Mouse (Mus musculus): ENCODE measurements around the gene Poln. TPM values are rescaled to one million over a fixed set of nuclear protein-coding genes. Genes with fewer than 3 reads are reported as not detected.

Poln gene
- polyA plus RNA-seq (2012; rRNA removed) = 0.92 TPM in 1 of 2 replicates, not detected in the other

DNA sequence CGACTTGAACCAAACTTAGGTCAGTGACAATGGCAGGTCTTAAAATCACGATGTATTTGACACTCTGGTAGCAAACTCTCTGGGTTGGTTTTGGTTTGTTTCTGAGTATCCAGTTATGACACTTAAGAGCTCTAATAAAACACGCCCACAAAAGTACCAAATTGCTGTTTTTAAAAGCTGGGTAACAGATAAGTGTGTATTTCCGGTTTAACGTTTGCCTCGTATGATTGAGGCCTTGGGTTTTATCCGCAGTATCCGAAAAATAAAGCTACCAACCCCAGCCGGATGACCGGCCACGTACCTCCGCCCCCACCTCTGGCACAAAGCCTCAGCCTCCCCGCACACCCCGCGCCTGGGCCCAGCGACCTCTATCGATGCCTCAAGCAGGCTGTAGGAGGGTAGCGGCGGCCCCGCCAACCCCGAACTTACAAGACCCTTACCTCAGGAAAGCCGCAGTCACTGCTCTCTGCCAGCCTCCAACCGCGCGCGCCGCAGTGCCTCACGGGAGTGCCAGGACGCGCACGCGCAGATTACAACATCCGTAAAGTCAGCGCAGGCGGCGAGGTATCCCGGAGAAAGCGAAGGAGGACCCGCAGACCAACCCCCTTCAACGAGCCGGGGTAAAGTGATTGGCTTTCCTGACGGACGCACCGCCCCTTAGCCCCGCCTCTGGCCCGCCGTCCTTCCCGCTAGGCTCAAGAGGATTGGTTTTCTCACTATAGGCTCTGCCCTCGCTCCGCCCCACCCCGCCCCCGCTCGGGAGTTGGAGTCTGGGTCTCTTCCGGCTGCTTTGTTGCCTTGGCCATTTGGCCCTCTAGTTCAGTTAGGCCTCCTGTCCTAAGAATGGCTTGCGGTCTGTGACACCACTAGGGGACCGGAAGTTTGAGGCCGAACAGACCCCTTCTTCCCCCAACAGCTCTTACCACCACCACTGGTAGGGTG is at the start of gene Poln, which contains the start of gene Haus3:
Gene Poln, minus strand, starts transcription at position 499 of the 942 bp plus-strand sequence.
Gene Haus3, minus strand, starts transcription at position 578 of the 942 bp plus-strand sequence.

DNA sequence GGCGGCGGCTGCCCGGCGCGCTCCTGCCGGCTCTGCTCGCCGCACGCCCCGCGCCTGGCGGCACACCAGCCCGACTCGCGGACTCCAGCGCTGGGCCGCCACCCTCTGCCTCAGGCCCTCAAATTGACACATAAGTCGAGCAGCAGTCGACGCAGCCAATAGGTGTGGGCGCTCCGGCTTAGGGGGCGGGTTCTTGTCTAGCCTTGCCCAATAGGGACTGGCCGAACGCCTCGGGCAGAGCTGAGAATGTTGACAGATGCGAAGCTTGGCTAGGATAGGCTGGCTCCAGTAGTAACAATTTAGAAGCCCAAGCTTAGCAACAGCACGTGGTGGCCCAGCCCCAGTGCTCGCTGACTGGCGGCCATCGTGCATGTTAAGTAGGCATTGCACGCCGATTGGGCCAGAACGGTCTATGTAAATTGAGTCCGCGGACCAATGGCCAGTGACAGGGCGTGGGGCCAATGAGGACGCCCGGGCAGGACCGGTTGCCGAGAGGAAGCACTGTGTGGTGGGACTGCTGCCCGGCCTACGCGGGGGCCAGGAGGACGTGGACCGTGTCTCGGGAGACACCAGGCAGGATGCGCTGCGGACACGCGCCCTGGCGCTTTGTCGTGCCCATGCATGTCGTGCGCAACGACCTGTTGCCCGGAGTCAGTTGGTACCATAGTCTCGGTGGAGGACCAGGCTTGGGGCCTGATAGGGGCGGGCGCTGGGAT is 18.5 kb upstream of the Poln start, which contains the start of gene Mxd4:
Gene Mxd4, minus strand, starts transcription at position 120 of the 716 bp plus-strand sequence.

DNA sequence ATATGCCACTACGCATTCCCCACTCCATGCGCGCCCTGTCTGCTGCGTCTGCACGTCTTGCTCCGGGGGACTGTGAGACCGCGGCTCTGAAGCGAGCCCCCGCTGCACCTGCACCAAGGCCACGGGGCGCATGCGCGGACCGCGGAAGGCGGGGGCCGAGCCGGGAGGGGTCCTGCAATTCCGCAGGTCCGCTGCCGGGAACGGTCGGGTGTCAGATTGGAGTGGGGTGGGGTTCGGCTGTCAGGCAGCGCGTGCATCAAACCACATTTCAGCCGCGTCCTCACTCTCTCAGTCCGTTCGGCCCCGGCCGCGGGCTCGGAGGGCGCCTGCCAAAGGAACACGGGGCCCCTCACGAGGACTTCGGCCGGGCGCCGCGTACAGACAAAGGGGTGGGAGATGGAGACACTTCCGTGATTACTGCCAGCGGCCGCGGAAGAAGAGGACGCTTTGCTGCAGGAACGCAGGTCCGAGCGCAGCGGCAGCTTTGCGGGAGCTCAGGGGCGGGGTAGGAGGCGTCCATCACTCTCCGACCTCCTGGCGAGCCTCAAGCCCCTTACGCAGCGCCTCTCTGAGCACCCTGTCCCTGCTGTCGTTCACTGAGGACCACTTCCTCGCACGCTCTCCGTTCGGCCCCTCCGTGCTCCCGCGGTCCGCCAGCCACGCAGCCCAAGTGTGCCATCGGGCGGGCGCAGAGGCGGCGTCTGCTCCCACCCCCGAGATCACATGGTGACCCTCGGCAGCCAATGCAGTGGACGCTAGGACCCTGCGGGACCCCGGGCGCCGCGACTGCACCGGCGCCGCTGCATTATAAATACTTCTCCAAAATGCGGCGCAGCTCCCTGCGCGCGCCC is 173.2 kb downstream of the Poln start, which contains the start of gene Nat8l:
Gene Nat8l, plus strand, starts transcription at position 142 of the 851 bp plus-strand sequence.

DNA sequence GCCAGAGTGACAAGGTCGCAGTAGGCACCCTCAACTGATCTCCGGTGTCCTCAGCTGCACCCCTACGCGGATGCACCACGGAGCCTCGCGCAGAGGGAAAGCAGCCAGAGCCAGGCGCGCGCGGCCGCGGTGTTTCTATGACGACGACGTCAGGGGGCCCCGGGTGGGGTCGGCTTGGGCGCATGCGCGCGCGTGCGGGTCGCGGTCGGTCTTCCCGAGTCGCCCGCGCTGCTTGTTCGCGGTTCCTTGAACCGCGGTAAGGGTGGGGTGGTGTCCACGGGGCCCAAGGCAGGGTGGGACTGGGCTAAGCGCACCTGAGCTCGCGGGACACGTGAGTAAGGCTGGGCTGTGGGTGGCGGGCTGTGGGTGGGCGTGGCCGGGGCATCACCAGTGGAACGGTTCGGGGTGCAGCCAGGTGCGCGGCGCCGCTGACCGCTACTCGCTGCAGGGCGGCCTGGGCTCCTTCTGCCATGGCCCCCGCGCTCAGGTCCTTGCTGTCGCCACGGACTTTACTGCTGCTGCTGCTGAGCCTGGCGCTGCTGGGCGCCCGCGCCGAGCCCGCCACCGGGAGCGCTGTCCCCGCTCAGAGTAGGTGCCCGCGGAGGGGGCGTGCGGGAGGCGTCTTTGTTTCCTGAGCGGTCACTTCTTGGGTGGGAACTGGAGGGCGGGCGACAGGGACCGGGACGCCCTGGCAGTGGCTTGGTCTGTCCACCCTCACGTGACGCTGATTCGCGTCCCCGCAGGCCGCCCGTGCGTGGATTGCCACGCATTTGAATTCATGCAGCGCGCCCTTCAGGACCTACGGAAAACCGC is 185.7 kb downstream of the Poln start, which contains the start of gene Gm1673:
Gene Gm1673, plus strand, starts transcription at position 125 of the 813 bp plus-strand sequence.

Other genes starting within 250 kb of the Poln start
- gene Nelfa, start 233.0 kb downstream of the Poln start, polyA plus RNA-seq (2012; rRNA removed) = 15.7 and 16.8 TPM in 2 replicates
- gene Gm1673, start 186.0 kb downstream of the Poln start, polyA plus RNA-seq (2012; rRNA removed) = 9.2 and 33.3 TPM in 2 replicates
- 0.52 and 0.74 TPM in 2 replicates for gene Nat8l, start 173.5 kb downstream of the Poln start, polyA plus RNA-seq (2012; rRNA removed)
- 0.03 TPM in 1 of 2 replicates, not detected in the other for gene Haus3, start 79 bp upstream of the Poln start, polyA plus RNA-seq (2012; rRNA removed)
- gene Mxd4, start 18.3 kb upstream of the Poln start, polyA plus RNA-seq (2012; rRNA removed) = 67.3 and 78.8 TPM in 2 replicates
- gene Zfyve28, start 119.0 kb upstream of the Poln start, polyA plus RNA-seq (2012; rRNA removed) = 2.1 and 2.5 TPM in 2 replicates
- not detected in 2 replicates for gene Cfap99, start 119.2 kb upstream of the Poln start, polyA plus RNA-seq (2012; rRNA removed)
- gene Rnf4, start 166.8 kb upstream of the Poln start, polyA plus RNA-seq (2012; rRNA removed) = 15.8 and 18.4 TPM in 2 replicates
- 6.6 and 10.2 TPM in 2 replicates for gene Fam193a, start 200.5 kb upstream of the Poln start, polyA plus RNA-seq (2012; rRNA removed)

Measured in stomach, adult 2 months (tissue).